Mouse (Mus musculus) stomach, postnatal 0 days (tissue): Measurements from ENCODE around the gene H2-M10.3. TPM values are rescaled to one million over a fixed set of nuclear protein-coding genes. Genes with fewer than 3 reads are reported as not detected.
"Not testable (repeated sequence)": the region's sequence is repeated elsewhere in the genome, so short reads cannot be mapped to it uniquely, and the experiment has no call there.

Source experiments
- ATAC-seq: fragments of 200-750 bp; cut with Nextera tagmentation; 2 replicates; pipeline ENCODE4 v1.8.0; 2017; ENCODE audit not compliant: low FRiP score, low TSS enrichment
- DNase-seq: peaks from one replicate; pipeline ENCODE4 v3.0.0-alpha.2; 2016; ENCODE audit warnings: low spot score
- H3K27ac ChIP-seq: fragments of 300-500 bp; sonication (generic); replicated peaks from 2 replicates; pipeline ENCODE4 v1.5.1; 2014; ENCODE audit warnings: mild to moderate bottlenecking, control low read depth
- H3K27me3 ChIP-seq: fragments of 300-500 bp; sonication (generic); 2 replicates; pipeline ENCODE4 v1.6.1; 2014; ENCODE audit warnings: low read length; ENCODE audit not compliant: control insufficient read depth, insufficient read depth
- H3K36me3 ChIP-seq: fragments of 300-500 bp; sonication (generic); 2 replicates; pipeline ENCODE4 v1.6.1; 2014; ENCODE audit warnings: low read length, mixed read lengths; ENCODE audit not compliant: control insufficient read depth, insufficient read depth
- H3K4me1 ChIP-seq: fragments of 300-500 bp; sonication (generic); replicated peaks from 2 replicates; pipeline ENCODE4 v1.6.1; 2014; ENCODE audit warnings: antibody characterized with exemption; ENCODE audit not compliant: control insufficient read depth, insufficient read depth
- H3K4me2 ChIP-seq: fragments of 300-500 bp; sonication (generic); replicated peaks from 2 replicates; pipeline ENCODE4 v1.6.1; 2014; ENCODE audit warnings: low read depth, mild to moderate bottlenecking, control low read depth, moderate library complexity
- H3K4me3 ChIP-seq: fragments of 300-500 bp; sonication (generic); 2 replicates; pipeline ENCODE4 v1.5.1; 2014; ENCODE audit warnings: low read depth, low read length, control low read depth
- H3K9ac ChIP-seq: fragments of 300-500 bp; sonication (generic); 2 replicates; pipeline ENCODE4 v1.6.1; 2014; ENCODE audit warnings: mild to moderate bottlenecking, low read length, control low read depth, mixed read lengths
- H3K9me3 ChIP-seq: fragments of 300-500 bp; sonication (generic); 2 replicates; pipeline ENCODE4 v1.6.1; 2016; ENCODE audit warnings: low read length; ENCODE audit not compliant: control insufficient read depth
- CTCF ChIP-seq: IDR thresholded peaks from 2 replicates; pipeline ENCODE4 v1.5.1; 2016; ENCODE audit warnings: antibody characterized with exemption, low read depth, mild to moderate bottlenecking, moderate library complexity
- EP300 ChIP-seq: optimal IDR thresholded peaks from 2 replicates; pipeline ENCODE3; 2016; ENCODE audit warnings: antibody characterized with exemption
- WGBS: fragments of 180-500 bp; shearing (Covaris S2); extraction: QIAGEN DNeasy Blood & Tissue Kit; methylation state at CpG from one replicate; pipeline ENCODE4 v1.1.7; 2014; 5-methylcytosine and 5-hydroxymethylcytosine counted together
- polyA plus RNA-seq: library from polyadenylated mRNA; unstranded; fragments of >200 nt; fragmentation: Nextera tagmentation; extraction: Ambion mirVana; gene quantifications from 2 replicates; pipeline ENCODE4 v1.2.1, GENCODE M21; 2015

Gene H2-M10.3
- polyA plus RNA-seq = not detected in 2 replicates

GRCm38 (mm10) chr17:36368317-36368716, at the start of gene H2-M10.3:
H2-M10.3 (minus strand) TSS chr17:36368417.
- 90% methylated on average over 2 of the region's 2 CpGs for WGBS
- H3K27me3 ChIP-seq, H3K9me3 ChIP-seq, H3K4me3 ChIP-seq, H3K27ac ChIP-seq, ATAC-seq, H3K36me3 ChIP-seq, DNase-seq, H3K4me1 ChIP-seq, H3K9ac ChIP-seq, H3K4me2 ChIP-seq: not testable (repeated sequence)

GRCm38 (mm10) chr17:36417416-36417815, 49.2 kb upstream of the H2-M10.3 start:
- Histone ChIP-seq H3K27me3 (no peaks in the 10 kb centered on the region), H3K4me2 (no peak overlapping the region), H3K4me1 (no peaks in the 10 kb centered on the region), H3K9ac (no peak overlapping the region), H3K27ac (no peak overlapping the region), H3K4me3 (no peak overlapping the region), H3K36me3 (no peaks in the 10 kb centered on the region), H3K9me3 (no peaks in the 10 kb centered on the region)
- 30% methylated on average over 2 of the region's 2 CpGs for WGBS
- DNase-seq (no peak), ATAC-seq (no peak)
- no peak for TF ChIP-seq CTCF

- Histone ChIP-seq H3K27me3 (no peaks in the 10 kb centered on the region), H3K36me3 (no peaks in the 10 kb centered on the region), H3K4me1 (no peaks in the 10 kb centered on the region), H3K4me3 (no peak overlapping the region), H3K4me2 (no peak overlapping the region), H3K27ac (no peak overlapping the region), H3K9me3 (no peaks in the 10 kb centered on the region), H3K9ac (no peak overlapping the region)
- DNase-seq = no peak
- no peak for ATAC-seq
- WGBS = 58% methylated on average over 1 of the region's 1 CpGs
- TF ChIP-seq EP300 (no peak), CTCF (no peak)
Measured at GRCm38 (mm10) chr17:36415407-36415806, 47.2 kb upstream of the H2-M10.3 start.

- WGBS = 83% methylated on average over 1 of the region's 1 CpGs
- H3K36me3 ChIP-seq = no peaks in the 10 kb centered on the region
- H3K4me3 ChIP-seq = no peak overlapping the region
- ATAC-seq (no peak), DNase-seq (no peak)
- H3K27me3 ChIP-seq = no peaks in the 10 kb centered on the region
- no peak overlapping the region for H3K9ac ChIP-seq
- H3K27ac ChIP-seq = no peak overlapping the region
- TF ChIP-seq EP300 (no peak), CTCF (no peak)
- H3K4me2 ChIP-seq = no peak overlapping the region
- no peaks in the 10 kb centered on the region for H3K4me1 ChIP-seq
- H3K9me3 ChIP-seq = no peaks in the 10 kb centered on the region
Measured at GRCm38 (mm10) chr17:36414361-36414760, 46.1 kb upstream of the H2-M10.3 start.

GRCm38 (mm10) chr17:36389907-36390306, 21.7 kb upstream of the H2-M10.3 start:
- no peak overlapping the region for H3K4me2 ChIP-seq
- WGBS = 74% methylated on average over 2 of the region's 2 CpGs
- H3K9me3 ChIP-seq = no peaks in the 10 kb centered on the region
- no peaks in the 10 kb centered on the region for H3K4me1 ChIP-seq
- H3K27ac ChIP-seq = no peak overlapping the region
- TF ChIP-seq EP300 = no peak
- TF ChIP-seq CTCF = no peak
- ATAC-seq (no peak), DNase-seq (no peak)
- no peaks in the 10 kb centered on the region for H3K36me3 ChIP-seq
- H3K9ac ChIP-seq = no peak overlapping the region
- no peaks in the 10 kb centered on the region for H3K27me3 ChIP-seq
- no peak overlapping the region for H3K4me3 ChIP-seq

GRCm38 (mm10) chr17:36362404-36362803, 5.8 kb downstream of the H2-M10.3 start:
- not testable (repeated sequence) for H3K4me1 ChIP-seq, DNase-seq, H3K9me3 ChIP-seq, H3K27me3 ChIP-seq, ATAC-seq, H3K36me3 ChIP-seq, H3K4me2 ChIP-seq, H3K9ac ChIP-seq, H3K27ac ChIP-seq, H3K4me3 ChIP-seq
